Mouse (Mus musculus) forebrain, embryonic 11.5 days (tissue): ENCODE results near the gene Pbx1. TPM values are rescaled to one million over a fixed set of nuclear protein-coding genes. Genes with fewer than 3 reads are reported as not detected.

Experiments used
- ATAC-seq: fragments of 200-750 bp; cut with Nextera tagmentation; replicated peaks from 2 replicates; pipeline ENCODE4 v1.8.0; 2017; ENCODE audit warnings: moderate TSS enrichment; ENCODE audit not compliant: low FRiP score
- DNase-seq: peaks from one replicate; pipeline ENCODE4 v3.0.0-alpha.2; 2017; ENCODE audit warnings: low spot score
- H3K27ac ChIP-seq: fragments of 300-500 bp; sonication (generic); 2 replicates; pipeline ENCODE4 v1.5.1; 2014; ENCODE audit warnings: low read depth, low read length
- H3K27me3 ChIP-seq: fragments of 300-500 bp; sonication (generic); 2 replicates; pipeline ENCODE4 v1.6.1; 2014; ENCODE audit warnings: mild to moderate bottlenecking, low read length, mixed read lengths; ENCODE audit not compliant: control insufficient read depth, insufficient read depth
- H3K36me3 ChIP-seq: fragments of 300-500 bp; sonication (generic); 2 replicates; pipeline ENCODE4 v1.6.1; 2014; ENCODE audit warnings: mild to moderate bottlenecking, low read length, moderate library complexity, mixed read lengths; ENCODE audit not compliant: control insufficient read depth, insufficient read depth
- H3K4me1 ChIP-seq: fragments of 300-500 bp; sonication (generic); replicated peaks from 2 replicates; pipeline ENCODE4 v1.6.1; 2014; ENCODE audit warnings: low read length, mixed read lengths; ENCODE audit not compliant: control insufficient read depth, insufficient read depth
- H3K4me2 ChIP-seq: fragments of 300-500 bp; sonication (generic); 2 replicates; pipeline ENCODE4 v1.6.1; 2014; ENCODE audit warnings: low read depth, mild to moderate bottlenecking, low read length, moderate library complexity, mixed read lengths; ENCODE audit not compliant: severe bottlenecking
- H3K4me3 ChIP-seq: fragments of 300-500 bp; sonication (generic); 2 replicates; pipeline ENCODE4 v1.5.1; 2014; ENCODE audit warnings: low read depth, low read length
- H3K9ac ChIP-seq: fragments of 300-500 bp; sonication (generic); 2 replicates; pipeline ENCODE4 v1.6.1; 2014; ENCODE audit warnings: low read length
- H3K9me3 ChIP-seq: fragments of 300-500 bp; sonication (generic); 2 replicates; pipeline ENCODE4 v1.6.1; 2016; ENCODE audit warnings: low read length, mixed read lengths; ENCODE audit not compliant: control insufficient read depth
- WGBS: fragments of 180-500 bp; shearing (Covaris S2); extraction: QIAGEN DNeasy Blood & Tissue Kit; methylation state at CpG from one replicate; pipeline ENCODE4 v1.1.7; 2014; 5-methylcytosine and 5-hydroxymethylcytosine counted together
- polyA plus RNA-seq: library from polyadenylated mRNA; unstranded; fragments of >200 nt; fragmentation: Nextera tagmentation; extraction: Ambion mirVana; gene quantifications from 2 replicates; pipeline ENCODE4 v1.2.1, GENCODE M21; 2014

The Pbx1 gene
- polyA plus RNA-seq, 1 experiment from 2014 or later: 51.1 TPM

- no peaks in the 10 kb centered on the region for H3K27me3 ChIP-seq
- no peak for DNase-seq
- no peak overlapping the region for H3K9ac ChIP-seq
- WGBS: 93% methylated on average over 1 of the region's 1 CpGs
- 0 out of 2 replicates have a peak, but pooled peaks cover 3% of the 10 kb centered on the region for H3K4me1 ChIP-seq
- H3K9me3 ChIP-seq: no peaks in the 10 kb centered on the region
- no peak overlapping the region for H3K4me2 ChIP-seq
- no peak overlapping the region for H3K27ac ChIP-seq
- ATAC-seq: no peak
- no peaks in the 10 kb centered on the region for H3K36me3 ChIP-seq
- no peak overlapping the region for H3K4me3 ChIP-seq
Observed at GRCm38 (mm10) chr1:168459426-168459825, 27.4 kb upstream of the Pbx1 start.

- DNase-seq (no peak), ATAC-seq (no peak)
- no peak overlapping the region for H3K27ac ChIP-seq
- H3K9ac ChIP-seq: no peak overlapping the region
- no peaks in the 10 kb centered on the region for H3K36me3 ChIP-seq
- H3K27me3 ChIP-seq: no peaks in the 10 kb centered on the region
- H3K4me2 ChIP-seq: no peak overlapping the region
- H3K4me3 ChIP-seq: no peak overlapping the region
- H3K4me1 ChIP-seq: 0 out of 2 replicates have a peak, but pooled peaks cover 3% of the 10 kb centered on the region
- 47% methylated on average over 7 of the region's 7 CpGs for WGBS
- H3K9me3 ChIP-seq: no peaks in the 10 kb centered on the region
Observed at GRCm38 (mm10) chr1:168457191-168457747, 25.2 kb upstream of the Pbx1 start.

- Histone ChIP-seq H3K4me3 (no peak overlapping the region), H3K4me2 (no peak overlapping the region), H3K27ac (no peak overlapping the region), H3K36me3 (no peaks in the 10 kb centered on the region), H3K9me3 (no peaks in the 10 kb centered on the region), H3K27me3 (no peaks in the 10 kb centered on the region), H3K4me1 (0 out of 2 replicates have a peak, but pooled peaks cover 3% of the 10 kb centered on the region), H3K9ac (no peak overlapping the region)
- WGBS: 89% methylated on average over 8 of the region's 8 CpGs
- DNase-seq (no peak), ATAC-seq (no peak)
Observed at GRCm38 (mm10) chr1:168455178-168455577, 23.1 kb upstream of the Pbx1 start.

GRCm38 (mm10) chr1:168433671-168434070 is 1.6 kb upstream of the Pbx1 start:
- WGBS: 96% methylated on average over 3 of the region's 3 CpGs
- H3K4me1 ChIP-seq: no peaks in the 10 kb centered on the region
- no peak overlapping the region for H3K4me2 ChIP-seq
- H3K27me3 ChIP-seq: no peaks in the 10 kb centered on the region
- DNase-seq (no peak), ATAC-seq (no peak)
- H3K36me3 ChIP-seq: no peaks in the 10 kb centered on the region
- no peaks in the 10 kb centered on the region for H3K9me3 ChIP-seq
- no peak overlapping the region for H3K9ac ChIP-seq
- H3K27ac ChIP-seq: no peak overlapping the region
- H3K4me3 ChIP-seq: no peak overlapping the region

DNA sequence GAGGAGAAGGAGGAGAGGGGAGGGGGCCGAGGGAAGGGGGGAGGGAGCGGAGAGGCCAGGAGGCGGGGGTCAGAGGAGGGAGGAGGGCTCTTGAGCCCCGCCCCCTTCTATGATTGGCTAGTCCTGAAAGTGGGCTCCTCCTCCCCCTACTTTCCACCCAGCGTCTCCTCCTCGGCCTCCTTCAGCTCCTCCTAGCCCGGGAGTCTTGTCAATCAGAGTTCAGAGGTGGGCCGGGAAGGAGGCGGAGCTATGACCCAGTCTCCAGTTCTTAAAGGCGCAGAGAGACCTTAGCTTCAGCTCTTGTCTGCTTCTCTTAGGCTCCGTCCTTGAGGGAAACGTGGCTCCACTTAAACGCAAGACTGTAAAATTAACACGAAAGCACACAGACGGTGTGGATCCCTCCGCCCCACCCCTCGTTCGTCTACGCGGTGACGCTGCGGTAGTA is 233 bp upstream of the Pbx1 start:
- Histone ChIP-seq H3K4me3 (peak overlapping the region; percentile 87), H3K9ac (peak overlapping the region; percentile 58; the same call in 1 of the 2 replicates), H3K4me1 (peaks cover 3% of the 10 kb centered on the region; the same call in 1 of the 2 replicates), H3K36me3 (no peaks in the 10 kb centered on the region), H3K27ac (peak overlapping the region; percentile 100; the same call in 1 of the 2 replicates), H3K9me3 (no peaks in the 10 kb centered on the region), H3K27me3 (no peaks in the 10 kb centered on the region), H3K4me2 (peak overlapping the region; percentile 58; the same call in 1 of the 2 replicates)
- ATAC-seq (peak; percentile 98), DNase-seq (peak; percentile 97)
- WGBS: 1% methylated on average over 22 of the region's 22 CpGs

DNA sequence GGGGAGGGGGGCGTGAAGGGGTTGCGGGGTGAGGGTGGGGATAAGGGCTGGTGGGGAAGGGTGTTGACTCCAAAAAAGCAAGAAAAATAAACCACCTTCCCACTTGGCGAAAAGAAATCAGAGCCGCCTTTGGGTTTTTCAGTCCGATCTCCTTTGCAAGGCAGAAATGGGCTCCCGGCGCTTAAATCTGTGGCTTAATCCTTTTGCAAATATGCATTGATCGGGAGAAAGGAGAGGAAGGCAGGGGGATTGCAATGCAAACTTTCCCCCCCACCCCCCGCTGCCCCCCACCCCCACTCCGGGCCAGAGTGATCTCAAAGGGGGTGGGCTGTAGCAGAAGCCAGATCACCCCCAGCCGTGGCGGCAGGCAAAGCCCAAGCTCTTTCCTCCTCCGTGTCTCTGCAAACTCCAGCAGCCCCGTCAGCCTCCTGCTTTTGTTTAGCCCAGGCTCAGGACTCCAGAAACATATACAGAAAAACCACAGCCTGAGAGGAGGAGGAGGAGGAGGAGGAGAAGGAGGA is 299 bp downstream of the Pbx1 start:
- Histone ChIP-seq H3K9me3 (no peaks in the 10 kb centered on the region), H3K9ac (peak overlapping the region; percentile 97), H3K4me1 (peaks cover 3% of the 10 kb centered on the region), H3K4me3 (peak overlapping the region; percentile 87), H3K27me3 (no peaks in the 10 kb centered on the region), H3K4me2 (peak overlapping the region; percentile 58), H3K27ac (peak overlapping the region; percentile 100), H3K36me3 (no peaks in the 10 kb centered on the region)
- WGBS: 3% methylated on average over 12 of the region's 14 CpGs
- DNase-seq (peak; percentile 92), ATAC-seq (peak; percentile 92)

DNA sequence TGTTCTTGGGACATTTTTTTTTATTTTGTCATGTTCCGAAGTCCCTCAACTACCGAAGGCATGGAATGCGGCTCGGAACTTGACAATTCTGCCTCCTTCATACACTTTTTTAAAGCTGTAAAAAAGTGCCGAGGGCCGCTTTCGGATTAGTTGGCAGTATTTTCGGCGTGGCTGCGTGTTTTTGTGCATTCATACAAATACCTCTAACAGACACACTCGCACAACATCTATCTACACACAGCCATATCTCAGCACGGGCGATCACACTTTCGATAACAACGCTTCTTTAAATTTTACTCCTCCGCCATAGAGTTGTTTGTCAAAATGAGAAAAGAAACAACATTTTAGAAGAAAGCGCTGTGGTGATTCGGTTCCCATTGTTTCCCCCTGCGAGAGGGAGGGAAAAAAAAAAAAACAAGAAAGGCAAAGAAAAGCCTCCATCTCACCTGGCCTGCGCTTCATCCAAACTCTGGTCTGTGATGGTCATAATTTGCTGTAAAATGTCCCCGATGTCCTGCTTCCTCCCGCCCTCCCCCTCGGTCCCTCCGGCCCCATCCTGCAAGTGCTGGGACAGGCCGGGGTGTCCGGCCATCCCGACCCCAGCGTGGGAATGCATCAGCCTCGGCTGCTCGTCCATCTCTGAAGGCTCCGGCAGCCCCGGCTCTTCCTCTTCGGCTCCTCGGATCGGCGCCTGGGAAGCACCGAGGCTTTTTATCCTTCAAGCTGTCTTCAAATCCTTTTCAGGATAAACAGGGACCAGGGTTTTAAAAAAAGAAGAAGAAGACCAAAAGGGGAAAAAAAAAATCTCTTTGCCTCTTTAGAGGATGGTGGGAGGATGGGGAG is 981 bp downstream of the Pbx1 start:
- H3K4me1 ChIP-seq: peaks cover 7% of the 10 kb centered on the region

GRCm38 (mm10) chr1:168429856-168430644 is 2.0 kb downstream of the Pbx1 start:
- H3K9ac ChIP-seq: peak overlapping the region; percentile 64
- DNase-seq (no peak), ATAC-seq (no peak)
- H3K4me3 ChIP-seq: peak overlapping the region; percentile 87
- under 1% methylated on average over 5 of the region's 5 CpGs for WGBS
- peaks cover 17% of the 10 kb centered on the region for H3K4me1 ChIP-seq
- peak overlapping the region; percentile 100 for H3K27ac ChIP-seq
- no peaks in the 10 kb centered on the region for H3K36me3 ChIP-seq
- H3K27me3 ChIP-seq: no peaks in the 10 kb centered on the region
- peak overlapping the region; percentile 58 for H3K4me2 ChIP-seq
- H3K9me3 ChIP-seq: no peaks in the 10 kb centered on the region

More for the DNA sequence above, 981 bp downstream of the Pbx1 start:
- no peaks in the 10 kb centered on the region for H3K36me3 ChIP-seq
- peak overlapping the region; percentile 58 for H3K4me2 ChIP-seq
- H3K9me3 ChIP-seq: no peaks in the 10 kb centered on the region
- H3K27me3 ChIP-seq: no peaks in the 10 kb centered on the region
- WGBS: under 1% methylated on average over 37 of the region's 37 CpGs
- peak overlapping the region; percentile 87 for H3K4me3 ChIP-seq
- H3K9ac ChIP-seq: peak overlapping the region; percentile 97
- DNase-seq (peak; percentile 83), ATAC-seq (no peak)
- peak overlapping the region; percentile 100 for H3K27ac ChIP-seq
